Mouse (Mus musculus): Measurements from ENCODE around the gene Borcs5.

Borcs5 gene

DNA sequence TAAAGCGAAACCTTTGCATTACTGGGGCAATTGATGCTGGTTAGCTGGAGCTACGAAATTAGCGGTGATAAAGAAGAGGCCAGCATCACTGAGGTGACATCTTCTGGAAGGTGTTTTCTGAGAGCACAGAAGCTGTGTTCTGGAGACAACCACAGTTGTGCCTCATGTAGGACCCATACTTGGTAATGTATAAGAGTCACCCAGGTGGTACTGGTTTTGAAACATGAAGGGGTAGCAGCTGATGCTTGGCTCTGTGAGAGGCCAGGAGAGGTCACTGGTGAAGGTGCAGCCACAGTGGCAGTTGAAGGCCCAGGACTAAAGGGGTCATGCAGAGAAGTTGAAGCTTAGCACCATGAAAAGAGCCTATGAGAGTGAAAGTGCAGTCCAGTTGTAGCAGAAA is at the start of gene Borcs5:
Gene Borcs5, plus strand, starts transcription at position 301 of the 400 bp plus-strand sequence.
- DNase-seq (ENCODE audit: low spot score in 2 of 2): no peak

- DNase-seq (ENCODE audit: low spot score in 2 of 2): no peak
Measured at GRCm38 (mm10) chr6:134591614-134592013, 47.7 kb upstream of the Borcs5 start.

DNA sequence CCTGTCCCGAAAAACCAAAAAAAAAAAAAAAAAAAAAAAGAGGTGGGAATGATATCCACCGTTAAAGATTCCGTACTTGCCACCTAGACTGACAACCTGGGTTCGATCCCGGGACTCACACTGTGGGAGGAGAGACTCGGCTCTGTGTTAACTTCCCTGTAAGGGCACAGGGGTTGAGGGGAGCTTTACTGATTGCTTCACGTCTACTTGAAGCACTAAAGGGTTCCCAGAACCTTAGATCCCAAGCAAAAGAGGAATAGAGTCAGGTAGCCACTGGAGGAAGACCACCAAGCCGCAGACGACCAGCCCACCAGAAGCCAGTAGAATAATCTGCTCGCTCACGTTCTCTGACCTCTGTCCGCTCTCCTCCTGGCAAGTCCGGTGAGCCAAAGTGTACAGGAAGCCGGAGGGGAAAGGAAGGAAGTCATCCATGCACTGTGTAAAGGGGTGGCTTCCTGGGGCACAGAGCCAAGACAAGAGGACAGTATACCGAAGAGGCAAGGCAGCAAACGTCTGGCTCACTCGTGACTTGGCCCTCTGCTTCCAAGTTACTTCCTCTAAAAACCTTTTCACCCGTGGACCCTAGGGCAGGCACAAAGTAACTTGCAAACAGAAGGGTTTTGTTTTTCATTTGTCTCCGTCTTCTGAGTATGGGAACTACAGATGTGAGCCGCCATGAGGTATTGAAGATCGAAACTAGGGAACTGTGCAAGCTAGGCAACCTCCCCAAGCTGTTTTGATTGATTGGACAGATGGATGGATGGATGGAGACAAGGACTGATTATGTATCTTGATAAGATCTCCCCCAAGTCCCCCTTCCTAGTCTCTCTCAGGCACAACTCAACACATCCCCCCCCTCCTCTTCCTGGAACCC is 44.5 kb upstream of the Borcs5 start:
- peak; percentile 72 to 83 for DNase-seq (ENCODE audit: low spot score in 2 of 2)

- DNase-seq (ENCODE audit: low spot score in 2 of 2): no peak
Measured at GRCm38 (mm10) chr6:134597651-134598229, 41.6 kb upstream of the Borcs5 start.

DNA sequence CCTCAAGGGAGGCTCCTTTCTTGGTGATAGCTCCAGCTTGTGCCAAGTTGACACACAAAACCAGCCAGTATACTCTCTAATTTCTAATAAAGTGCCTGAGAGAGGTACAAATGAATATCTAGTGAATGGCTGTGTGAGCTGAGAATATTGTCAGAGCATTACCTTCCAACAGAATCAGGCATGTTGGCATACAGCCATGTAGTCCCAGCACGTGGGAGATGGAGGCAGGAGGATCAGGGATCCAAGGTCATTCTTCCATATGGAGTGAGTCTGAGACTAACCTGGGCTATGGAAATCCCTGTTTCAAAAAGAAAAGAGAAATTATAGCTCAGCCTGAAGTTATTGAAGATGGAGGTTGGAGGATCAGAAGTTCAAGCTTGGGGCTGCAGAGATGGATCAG is 40.1 kb upstream of the Borcs5 start:
- DNase-seq (ENCODE audit: low spot score in 2 of 2): no peak

DNA sequence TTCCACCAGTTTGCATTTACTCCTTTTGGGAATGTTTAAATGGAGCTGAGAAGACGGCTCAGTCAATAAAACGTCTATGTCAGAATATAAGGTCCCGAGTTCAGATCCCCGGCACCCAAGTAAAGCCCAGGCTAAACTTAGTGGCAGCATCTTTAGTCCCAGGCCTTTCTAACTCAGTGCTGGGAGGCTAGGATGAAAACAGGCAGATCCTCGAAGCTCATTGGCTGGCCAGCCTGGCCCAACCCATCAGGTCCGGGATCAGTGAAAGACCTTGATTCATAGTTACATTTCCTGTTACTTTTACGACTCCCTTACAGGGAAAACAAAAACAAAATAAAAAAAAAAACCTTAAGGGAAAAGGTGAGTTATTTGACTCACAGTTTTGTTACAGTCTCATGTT is 38.2 kb upstream of the Borcs5 start:
- DNase-seq (ENCODE audit: low spot score in 2 of 2): no peak

- DNase-seq (ENCODE audit: low spot score in 2 of 2): peak in 1 of 2 experiments; percentile 8
Measured at GRCm38 (mm10) chr6:134601766-134602165, 37.5 kb upstream of the Borcs5 start.

DNA sequence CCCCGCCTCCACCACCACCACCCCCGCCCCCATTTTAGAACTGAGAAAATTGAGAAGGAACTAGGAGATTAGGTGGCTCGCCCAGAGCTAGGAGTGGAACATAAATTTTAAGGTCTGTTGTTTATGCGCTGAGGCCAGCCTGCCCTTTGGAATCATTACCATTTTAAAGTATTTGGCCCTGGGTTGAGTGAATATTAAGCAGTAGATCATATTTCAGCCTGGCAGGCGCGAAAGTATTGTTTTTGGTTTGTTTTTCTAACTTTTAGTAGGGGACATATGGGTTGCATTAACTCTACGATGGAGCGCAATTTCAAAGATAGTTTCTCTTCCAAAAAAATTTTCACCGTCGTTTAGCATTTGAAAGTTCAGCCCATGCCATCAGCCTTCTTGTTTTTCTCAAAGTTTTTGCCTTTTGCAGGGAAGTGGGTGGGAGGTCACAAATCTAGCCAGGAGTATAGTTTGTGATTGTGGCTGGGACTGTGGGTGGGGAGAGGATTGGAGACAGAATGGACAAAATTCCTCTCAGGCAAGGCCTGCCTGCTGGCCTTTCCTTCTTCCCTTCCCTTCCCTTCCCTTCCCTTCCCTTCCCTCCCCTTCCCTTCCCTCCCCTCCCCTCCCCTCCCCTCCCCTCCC is 36.8 kb upstream of the Borcs5 start:
- DNase-seq (ENCODE audit: low spot score in 2 of 2): no peak

DNA sequence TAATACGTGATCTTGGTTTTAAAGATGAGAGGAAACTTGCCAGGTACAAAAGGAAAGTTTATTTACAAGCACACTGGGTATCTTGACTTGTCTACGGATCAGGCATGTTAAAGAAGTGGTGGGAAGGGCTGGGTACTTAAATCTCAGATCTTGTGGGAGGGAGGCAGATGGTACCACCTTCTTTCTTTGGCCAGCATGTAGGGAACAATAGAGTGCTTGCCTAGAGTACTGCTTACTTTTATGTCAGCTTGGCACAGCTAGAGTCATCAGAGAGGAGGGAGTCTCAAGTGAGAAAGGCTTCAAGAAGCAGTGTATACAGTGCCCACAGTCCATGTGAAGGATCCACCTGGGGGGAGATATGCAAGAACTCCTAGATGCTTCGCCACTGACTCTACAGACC is 34.1 kb upstream of the Borcs5 start:
- no peak for DNase-seq (ENCODE audit: low spot score in 2 of 2)

GRCm38 (mm10) chr6:134606540-134606939 is 32.8 kb upstream of the Borcs5 start:
- peak in 1 of 2 experiments; percentile 14 for DNase-seq (ENCODE audit: low spot score in 2 of 2)

GRCm38 (mm10) chr6:134606949-134607746 is 32.2 kb upstream of the Borcs5 start:
- peak in 1 of 2 experiments; percentile 60 for DNase-seq (ENCODE audit: low spot score in 2 of 2)

DNA sequence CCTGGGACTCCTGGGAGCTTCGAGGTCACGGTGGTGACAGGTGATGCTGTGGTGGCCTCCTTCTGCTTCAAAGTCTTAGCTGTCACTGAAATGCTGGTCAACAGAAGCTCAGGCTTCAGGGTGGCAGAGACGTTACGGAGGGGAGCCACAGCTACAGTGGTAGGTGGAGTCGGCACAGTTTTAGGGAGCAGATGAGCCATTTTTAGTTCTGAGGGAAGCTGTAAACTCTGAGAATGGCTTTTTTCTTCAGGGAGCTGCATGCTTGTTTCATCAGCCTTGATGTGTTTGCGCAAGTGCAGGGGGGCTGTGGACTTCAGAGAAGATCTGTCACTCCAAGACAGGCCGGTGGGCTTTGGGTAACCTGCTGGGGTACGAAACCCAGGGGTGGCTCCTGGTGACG is 28.9 kb upstream of the Borcs5 start:
- DNase-seq (ENCODE audit: low spot score in 2 of 2): no peak

GRCm38 (mm10) chr6:134611896-134612295 is 27.4 kb upstream of the Borcs5 start:
- DNase-seq (ENCODE audit: low spot score in 2 of 2): no peak

DNA sequence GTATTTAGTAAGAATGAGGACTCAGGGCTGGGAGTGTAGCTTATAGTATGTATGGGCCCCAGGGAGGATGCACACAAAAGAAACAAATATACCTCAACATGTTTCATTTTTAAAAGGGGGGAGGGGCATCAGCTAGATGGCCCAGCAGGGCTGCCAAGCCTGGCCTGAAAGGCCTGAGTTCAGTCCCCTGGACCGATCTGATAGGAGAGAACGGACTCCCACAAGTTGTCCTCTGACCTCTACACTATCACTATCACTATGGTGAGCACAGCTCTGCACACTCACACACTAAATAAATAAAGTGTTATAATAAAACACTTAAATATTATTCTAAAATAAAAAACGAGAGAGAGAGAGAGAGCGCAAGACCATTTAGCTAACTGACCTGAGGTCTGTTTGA is 25.0 kb upstream of the Borcs5 start:
- no peak for DNase-seq (ENCODE audit: low spot score in 2 of 2)

DNA sequence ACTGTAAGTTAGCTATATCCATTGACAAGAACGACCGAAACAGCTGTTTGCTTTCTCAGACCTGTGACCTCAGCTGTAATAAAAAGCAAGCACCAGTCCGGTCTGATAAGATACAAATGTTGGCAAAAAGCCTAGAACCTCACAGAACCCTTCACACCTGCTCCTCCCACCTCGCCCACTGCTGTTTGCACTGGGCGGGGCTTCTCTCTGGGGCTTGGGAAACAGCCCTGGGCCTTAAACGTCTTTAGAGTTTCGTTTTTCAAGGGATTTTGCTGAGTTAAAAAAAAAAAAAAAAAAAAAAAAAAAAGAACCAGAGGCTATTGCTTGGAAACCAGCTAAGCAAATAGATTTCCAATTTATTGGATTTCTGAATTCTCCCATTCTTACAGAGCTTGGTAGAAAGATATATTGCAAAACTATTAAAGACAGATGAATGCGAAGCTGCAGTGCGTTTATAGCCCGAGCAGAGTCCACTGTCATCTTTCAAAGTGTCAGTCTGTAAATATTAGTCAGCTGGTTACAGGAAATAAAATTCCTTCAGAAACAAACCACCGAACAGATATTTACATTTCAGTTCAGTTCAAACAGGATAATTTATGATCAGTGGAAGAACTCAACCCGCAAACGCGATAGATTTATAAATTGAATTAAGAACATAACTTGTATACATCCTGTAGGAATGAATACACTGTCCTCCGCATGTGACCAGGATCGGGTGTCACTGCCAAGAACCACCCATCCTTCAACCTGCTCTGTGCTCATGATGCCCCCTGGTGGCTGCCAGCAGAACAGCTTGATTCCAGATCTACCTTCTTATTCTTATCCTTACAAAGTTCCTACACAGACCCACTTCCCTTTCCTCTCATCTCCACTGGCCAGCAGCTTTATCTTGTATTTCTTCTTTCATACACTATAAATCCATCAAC is 24.3 kb upstream of the Borcs5 start:
- peak; percentile 78 to 88 for DNase-seq (ENCODE audit: low spot score in 2 of 2)

DNA sequence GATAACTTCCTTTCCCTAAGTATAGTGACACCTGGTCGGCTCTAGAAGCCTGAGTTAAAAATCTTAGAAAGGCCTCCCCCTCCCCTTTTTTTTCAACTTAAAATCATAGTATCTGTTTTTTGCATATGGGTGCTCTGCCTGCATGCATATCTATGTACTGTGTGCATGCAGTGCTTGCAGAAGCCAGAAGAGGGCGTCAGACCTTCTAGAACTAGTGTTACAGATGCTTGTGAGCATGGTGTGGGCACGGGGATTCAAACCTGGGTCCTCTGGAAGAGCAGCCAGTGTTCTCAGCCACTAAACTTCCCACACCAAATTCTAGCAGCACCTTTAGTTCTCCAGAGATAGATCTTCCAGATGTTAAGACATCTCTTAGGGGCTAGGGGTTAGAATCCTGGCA is 21.7 kb upstream of the Borcs5 start:
- no peak for DNase-seq (ENCODE audit: low spot score in 2 of 2)

DNA sequence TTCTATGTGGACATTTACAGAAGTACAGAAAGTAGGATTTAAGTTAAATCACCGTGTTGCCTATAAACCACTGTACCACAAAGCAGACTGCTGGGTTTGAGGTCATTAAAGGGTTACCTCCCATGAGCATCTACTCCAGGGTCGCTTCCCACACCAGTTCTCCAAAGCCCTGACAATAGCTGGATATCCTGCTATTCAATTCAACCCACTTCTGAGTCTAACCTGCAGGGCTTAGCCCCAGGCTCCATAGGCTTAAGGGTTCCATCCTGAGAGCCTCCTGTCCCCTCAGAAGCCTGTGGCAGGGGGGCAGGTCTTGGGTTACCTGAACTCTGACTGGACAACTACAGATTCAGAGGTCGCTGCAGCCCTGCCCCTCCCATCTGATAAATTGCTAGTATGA is 19.2 kb upstream of the Borcs5 start:
- no peak for DNase-seq (ENCODE audit: low spot score in 2 of 2)

GRCm38 (mm10) chr6:134620846-134621551 is 18.3 kb upstream of the Borcs5 start:
- DNase-seq (ENCODE audit: low spot score in 2 of 2): no peak

GRCm38 (mm10) chr6:134621552-134621949 is 17.8 kb upstream of the Borcs5 start:
- no peak for DNase-seq (ENCODE audit: low spot score in 2 of 2)

- no peak for DNase-seq (ENCODE audit: low spot score in 2 of 2)
Measured at GRCm38 (mm10) chr6:134625431-134625830, 13.9 kb upstream of the Borcs5 start.
